Mouse (Mus musculus) E14TG2a.4 (cell line): ENCODE data around the gene AU015836.

Experiments
- CTCF ChIP-seq: conservative IDR thresholded peaks from 2 replicates; pipeline ENCODE4 v1.5.1; 2014; ENCODE audit warnings: low read length
- POU5F1 ChIP-seq: IDR thresholded peaks from 2 replicates; pipeline ENCODE4 v1.6.1; 2014; ENCODE audit warnings: low read length, borderline replicate concordance

DNA sequence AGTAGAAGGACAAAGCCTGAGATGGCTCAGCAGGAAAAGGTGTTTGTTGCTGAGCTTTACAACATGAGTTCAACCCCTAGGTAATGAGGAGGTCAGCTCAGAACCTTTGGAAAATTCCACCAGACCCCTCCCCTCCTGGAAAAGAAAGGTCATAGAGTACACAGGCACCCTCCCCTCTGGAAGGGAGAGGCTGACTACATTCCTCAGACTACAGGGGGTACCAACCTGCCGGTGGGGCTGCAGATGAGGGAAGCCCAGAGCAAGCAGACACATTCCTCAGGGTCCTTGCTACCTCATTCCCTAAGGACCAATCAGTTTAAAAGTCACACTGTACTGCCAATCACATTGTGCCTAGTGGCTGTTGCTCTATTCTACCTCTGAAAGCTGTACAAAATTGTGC, 48.4 kb downstream of the AU015836 start:
- no peak for TF ChIP-seq CTCF
- TF ChIP-seq POU5F1, result no peak
